Mouse (Mus musculus) testis, adult 10 weeks (tissue): ENCODE data around the gene Dram1. TPM values are rescaled to one million over a fixed set of nuclear protein-coding genes. Genes with fewer than 3 reads are reported as not detected.

Experiments
- polyA plus RNA-seq: library from polyadenylated mRNA; stranded (reverse); fragments of 350-450 nt; fragmentation: Illumina TruSeq; extraction: RNeasy Lipid Tissue Mini Kit (QIAGEN cat#74804); gene quantifications from one replicate; pipeline ENCODE4 v1.2.3, GENCODE M21; 2014; ENCODE audit warnings: low read depth, low replicate concordance

Dram1 gene
- 14.5 TPM for polyA plus RNA-seq

DNA sequence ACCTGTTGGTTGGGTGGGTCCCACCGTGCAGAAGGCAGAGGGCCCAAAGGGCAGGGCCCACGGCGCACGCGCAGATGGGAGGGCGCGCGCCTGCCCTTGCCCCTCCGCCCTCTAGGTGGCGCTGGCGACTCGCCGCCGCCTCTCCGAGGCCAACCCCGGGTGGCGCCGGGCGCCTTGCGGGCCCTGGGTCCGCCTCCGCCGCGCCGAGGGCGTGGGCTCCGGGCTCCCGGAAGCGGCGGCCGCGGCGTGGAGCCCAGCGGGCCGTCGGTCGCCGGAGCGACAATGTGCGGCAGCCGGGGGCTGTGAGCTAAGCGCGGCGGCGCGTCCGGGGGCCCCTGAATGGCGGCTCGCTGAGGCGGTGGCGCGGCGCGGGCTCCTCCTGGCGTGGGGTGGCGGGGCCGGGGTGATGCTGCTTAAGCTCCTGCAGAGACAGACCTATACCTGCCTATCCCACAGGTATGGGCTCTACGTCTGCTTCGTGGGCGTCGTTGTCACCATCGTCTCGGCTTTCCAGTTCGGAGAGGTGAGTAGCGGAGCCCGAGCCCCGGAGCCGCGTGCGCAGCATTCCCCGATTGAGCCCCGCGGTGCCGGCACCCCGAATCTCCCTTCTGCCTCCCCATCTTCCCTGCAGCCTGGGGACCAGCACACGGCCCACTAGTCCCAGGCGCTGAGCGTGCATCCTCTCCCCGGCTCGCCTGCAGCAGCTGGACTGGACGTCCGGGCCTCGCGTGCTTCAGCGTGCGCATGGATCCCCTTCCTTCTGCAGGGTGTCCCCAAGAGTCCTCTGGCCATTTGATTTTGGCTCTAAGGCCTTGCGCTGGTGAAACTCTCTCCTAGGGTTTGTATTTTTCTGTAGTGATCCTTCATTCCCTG lies at the start of gene Dram1, which contains the start of gene Gnptab:
Gene Dram1 (minus strand): TSS at position 68 of the 873 bp plus-strand sequence.
Gene Gnptab (plus strand): TSS at position 120 of the 873 bp plus-strand sequence.

Other genes starting within 250 kb of the Dram1 start
- 33.1 TPM for gene Parpbp, start 232.1 kb downstream of the Dram1 start, polyA plus RNA-seq
- 53.9 TPM for gene Nup37, start 232.1 kb downstream of the Dram1 start, polyA plus RNA-seq
- 89.7 TPM for gene Washc3, start 178.0 kb downstream of the Dram1 start, polyA plus RNA-seq
- gene Gnptab, start 52 bp upstream of the Dram1 start, polyA plus RNA-seq: 31.6 TPM
- 1,044 TPM for gene Sycp3, start 80.5 kb upstream of the Dram1 start, polyA plus RNA-seq
- 334 TPM for gene Chpt1, start 125.0 kb upstream of the Dram1 start, polyA plus RNA-seq
- gene Mybpc1, start 226.1 kb upstream of the Dram1 start, polyA plus RNA-seq: 3.2 TPM